Mouse (Mus musculus): ENCODE data around the gene Upk3bl.
"Not testable (repeated sequence)": the region's sequence is repeated elsewhere in the genome, so short reads cannot be mapped to it uniquely, and the experiment has no call there.

Upk3bl gene

GRCm38 (mm10) chr5:136088821-136089575, 34.7 kb downstream of the Upk3bl start:
- DNase-seq = peak in 1 of 2 experiments; percentile 15

- no peak for DNase-seq
These were observed 37.6 kb downstream of the Upk3bl start for GRCm38 (mm10) chr5:136091927-136092326.

GRCm38 (mm10) chr5:136094249-136095010, 40.1 kb downstream of the Upk3bl start:
- DNase-seq = no peak

GRCm38 (mm10) chr5:136095089-136095488, 40.8 kb downstream of the Upk3bl start:
- no peak for DNase-seq

GRCm38 (mm10) chr5:136098536-136098935, 44.2 kb downstream of the Upk3bl start:
- DNase-seq = peak; percentile 69 to 73

GRCm38 (mm10) chr5:136102099-136102820, 48.0 kb downstream of the Upk3bl start:
- DNase-seq = peak; percentile 54 to 66

- no peak for DNase-seq
These were observed 50.2 kb downstream of the Upk3bl start for GRCm38 (mm10) chr5:136104511-136104910.

GRCm38 (mm10) chr5:136108486-136108885, 54.2 kb downstream of the Upk3bl start:
- no peak for DNase-seq

GRCm38 (mm10) chr5:136109042-136109441, 54.8 kb downstream of the Upk3bl start:
- peak in 1 of 2 experiments; percentile 15 for DNase-seq

- DNase-seq = not testable (repeated sequence)
These were observed 59.3 kb downstream of the Upk3bl start for GRCm38 (mm10) chr5:136113546-136113945.
